Mouse (Mus musculus) MEL (cell line): ENCODE measurements around the gene Hspa2. TPM values are rescaled to one million over a fixed set of nuclear protein-coding genes. Genes with fewer than 3 reads are reported as not detected.

ENCODE experiments used
- DNase-seq: peaks from one replicate; pipeline ENCODE4 v3.0.0; 2011; ENCODE audit warnings: low read depth, low spot score
- H3K27ac ChIP-seq: 2 replicates; pipeline ENCODE4 v1.5.1; 2012; ENCODE audit warnings: low read depth, mild to moderate bottlenecking, control low read depth, low read length, moderate library complexity; ENCODE audit not compliant: control insufficient read depth
- H3K27me3 ChIP-seq, 2 experiments: fragments of 150-350 bp in 1 of 2; sonication (generic) in 1 of 2; 2 replicates each; pipeline ENCODE4 v1.6.1; 2012; ENCODE audit warnings: low read length in 2 of 2, mild to moderate bottlenecking in 2 of 2, improper control_type of control experiment in 1 of 2, moderate library complexity in 1 of 2; ENCODE audit not compliant: insufficient read depth in 2 of 2, control insufficient read depth in 1 of 2
- H3K36me3 ChIP-seq, 2 experiments: 2 replicates each; pipeline ENCODE4 v1.6.1; 2012 to 2014; ENCODE audit warnings: low read length in 2 of 2, improper control_type of control experiment in 1 of 2, inconsistent platforms in 1 of 2, mild to moderate bottlenecking in 1 of 2; ENCODE audit not compliant: insufficient read depth in 2 of 2, control insufficient read depth in 1 of 2
- H3K4me1 ChIP-seq, 2 experiments: fragments of 150-350 bp in 1 of 2; sonication (generic) in 1 of 2; 2 replicates each; pipeline ENCODE4 v1.6.1; 2012; ENCODE audit warnings: low read length in 2 of 2, improper control_type of control experiment in 1 of 2, mild to moderate bottlenecking in 1 of 2; ENCODE audit not compliant: insufficient read depth in 2 of 2, control insufficient read depth in 1 of 2
- H3K4me3 ChIP-seq, 2 experiments: fragments of 150-350 bp in 1 of 2; sonication (generic) in 1 of 2; 2 replicates each; pipeline ENCODE4 v1.5.1; 2012; ENCODE audit warnings: low read depth in 2 of 2, low read length in 2 of 2, mild to moderate bottlenecking in 2 of 2, moderate library complexity in 2 of 2, control low read depth in 1 of 2, improper control_type of control experiment in 1 of 2; ENCODE audit not compliant: control insufficient read depth in 1 of 2, insufficient read depth in 1 of 2
- H3K79me2 ChIP-seq: 2 replicates; pipeline ENCODE4 v1.6.1; 2012; ENCODE audit warnings: mild to moderate bottlenecking, low read length, moderate library complexity; ENCODE audit not compliant: control insufficient read depth, poor library complexity, insufficient read depth
- H3K9ac ChIP-seq: 2 replicates; pipeline ENCODE4 v1.6.1; 2012; ENCODE audit warnings: low read depth, mild to moderate bottlenecking, control low read depth, low read length, moderate library complexity; ENCODE audit not compliant: control insufficient read depth, poor library complexity, severe bottlenecking
- H3K9me3 ChIP-seq: fragments of 150-350 bp; sonication (generic); replicated peaks from 2 replicates; pipeline ENCODE4 v1.6.1; 2012; ENCODE audit warnings: mild to moderate bottlenecking, low read length, improper control_type of control experiment, moderate library complexity; ENCODE audit not compliant: insufficient read depth
- CHD1 ChIP-seq: IDR thresholded peaks from 2 replicates; pipeline ENCODE4 v1.6.1; 2012; ENCODE audit warnings: low read depth, mild to moderate bottlenecking, inconsistent platforms, low read length, improper control_type of control experiment
- CHD2 ChIP-seq: IDR thresholded peaks from 2 replicates; pipeline ENCODE4 v1.6.1; 2011; ENCODE audit warnings: low read length, improper control_type of control experiment
- E2F4 ChIP-seq: IDR thresholded peaks from 2 replicates; pipeline ENCODE4 v1.6.1; 2011; ENCODE audit warnings: low read depth, low read length, improper control_type of control experiment, borderline replicate concordance
- ETS1 ChIP-seq: IDR thresholded peaks from 2 replicates; pipeline ENCODE4 v1.6.1; 2012; ENCODE audit warnings: low read depth, mild to moderate bottlenecking, inconsistent platforms, low read length, improper control_type of control experiment, moderate library complexity
- GABPA ChIP-seq: IDR thresholded peaks from 2 replicates; pipeline ENCODE4 v1.6.1; 2012; ENCODE audit warnings: low read depth, mild to moderate bottlenecking, inconsistent platforms, low read length, improper control_type of control experiment, moderate library complexity
- MAFK ChIP-seq: IDR thresholded peaks from 2 replicates; pipeline ENCODE4 v1.6.1; 2011; ENCODE audit warnings: low read depth, mild to moderate bottlenecking, low read length, improper control_type of control experiment, borderline replicate concordance
- MEF2A ChIP-seq: IDR thresholded peaks from 2 replicates; pipeline ENCODE4 v1.6.1; 2014; ENCODE audit warnings: low read depth, mild to moderate bottlenecking, inconsistent platforms, low read length, improper control_type of control experiment; ENCODE audit not compliant: poor library complexity, insufficient replicate concordance, severe bottlenecking; ENCODE audit errors: extremely low read depth
- MXI1 ChIP-seq: IDR thresholded peaks from 2 replicates; pipeline ENCODE4 v1.6.1; 2011; ENCODE audit warnings: mild to moderate bottlenecking, low read depth, low read length, improper control_type of control experiment
- MYB ChIP-seq: IDR thresholded peaks from 2 replicates; pipeline ENCODE4 v1.6.1; 2011; ENCODE audit warnings: mild to moderate bottlenecking, low read depth, low read length, improper control_type of control experiment
- MYC ChIP-seq: IDR thresholded peaks from 2 replicates; pipeline ENCODE4 v1.6.1; 2011; ENCODE audit warnings: low read depth, mild to moderate bottlenecking, low read length, improper control_type of control experiment, moderate library complexity
- NELFE ChIP-seq: IDR thresholded peaks from 2 replicates; pipeline ENCODE4 v1.6.1; 2011; ENCODE audit warnings: low read depth, low read length, improper control_type of control experiment
- RAD21 ChIP-seq: IDR thresholded peaks from 2 replicates; pipeline ENCODE4 v1.6.1; 2011; ENCODE audit warnings: mild to moderate bottlenecking, low read depth, low read length, improper control_type of control experiment
- RCOR1 ChIP-seq: IDR thresholded peaks from 2 replicates; pipeline ENCODE4 v1.6.1; 2012; ENCODE audit warnings: low read depth, mild to moderate bottlenecking, inconsistent platforms, low read length, improper control_type of control experiment
- SIN3A ChIP-seq: IDR thresholded peaks from 2 replicates; pipeline ENCODE4 v1.6.1; 2012; ENCODE audit warnings: low read length, improper control_type of control experiment, inconsistent platforms
- SMC3 ChIP-seq: IDR thresholded peaks from 2 replicates; pipeline ENCODE4 v1.6.1; 2011; ENCODE audit warnings: low read depth, low read length, improper control_type of control experiment
- TBP ChIP-seq: IDR thresholded peaks from 2 replicates; pipeline ENCODE4 v1.8.0; 2011; ENCODE audit warnings: low read depth, low read length, improper control_type of control experiment
- USF1 ChIP-seq: IDR thresholded peaks from 2 replicates; pipeline ENCODE4 v1.6.1; 2014; ENCODE audit warnings: low read depth, mild to moderate bottlenecking, inconsistent platforms, low read length, improper control_type of control experiment, moderate library complexity
- ZNF384 ChIP-seq: IDR thresholded peaks from 2 replicates; pipeline ENCODE4 v1.6.1; 2012; ENCODE audit warnings: low read depth, mild to moderate bottlenecking, inconsistent platforms, low read length, improper control_type of control experiment
- polyA plus RNA-seq, 2 experiments: library from polyadenylated mRNA; stranded (reverse) in 1 of 2; unstranded in 1 of 2; fragments of >175 nt in 1 of 2; fragments of >200 nt in 1 of 2; gene quantifications; 2 replicates each; pipeline versions ENCODE4 v1.2.1 to v1.2.4; 2012; ENCODE audit warnings: low replicate concordance in 2 of 2, low read depth in 1 of 2; ENCODE audit not compliant: insufficient read length in 2 of 2, insufficient read depth in 1 of 2, missing spikeins in 1 of 2
- total RNA-seq: library from RNA; depleted of rRNA; stranded (reverse); fragments of 300-350 nt; gene quantifications from 2 replicates; pipeline ENCODE4 v1.2.3, GENCODE M21; 2012

The Hspa2 gene
- total and polyA plus RNA-seq, 3 experiments, result 6.6 to 9.3 TPM; not detected in 1

DNA sequence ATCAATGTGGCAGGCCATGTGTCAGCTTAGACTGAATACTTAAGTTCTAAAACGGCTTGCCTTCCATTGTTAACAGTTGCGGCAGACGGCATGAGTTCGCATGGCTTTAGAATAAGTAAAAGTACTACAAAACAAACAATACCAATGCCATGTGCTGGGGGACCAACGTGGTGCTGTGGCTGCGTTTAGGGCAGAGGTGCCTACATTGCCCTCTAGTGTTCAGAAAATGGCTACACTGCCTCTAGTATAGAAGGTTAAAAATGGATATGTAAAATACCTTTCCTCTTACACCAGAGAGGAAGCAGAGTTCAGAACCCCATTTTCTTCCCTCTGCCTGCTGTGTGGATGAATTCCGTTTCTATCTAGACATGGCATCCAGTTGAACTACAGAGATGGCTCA is 27.3 kb upstream of the Hspa2 start (continued):
- TF ChIP-seq RCOR1 (no peak), SIN3A (peak; percentile 87), MXI1 (peak; percentile 92), USF1 (no peak; the same call in 1 of the 2 replicates)

- Histone ChIP-seq H3K9me3 (no peaks in the 10 kb centered on the region), H3K27me3 (no peaks in the 10 kb centered on the region), H3K79me2 (peaks cover 82% of the 10 kb centered on the region), H3K27ac (no peak overlapping the region), H3K9ac (no peak overlapping the region), H3K4me1 (peaks cover 17 to 43% of the 10 kb centered on the region in 2 experiments), H3K36me3 (peaks cover 6 to 52% of the 10 kb centered on the region in 2 experiments), H3K4me3 (no peak overlapping the region)
- TF ChIP-seq NELFE (no peak), ZNF384 (no peak), RAD21 (no peak), CHD1 (no peak)
- no peak for DNase-seq
Observed at GRCm38 (mm10) chr12:76377059-76377458, 26.9 kb upstream of the Hspa2 start.

GRCm38 (mm10) chr12:76377726-76378125 is 26.2 kb upstream of the Hspa2 start:
- Histone ChIP-seq H3K27ac (no peak overlapping the region), H3K4me3 (no peak overlapping the region), H3K9ac (no peak overlapping the region), H3K36me3 (peaks cover 7 to 49% of the 10 kb centered on the region in 2 experiments), H3K79me2 (peaks cover 75% of the 10 kb centered on the region), H3K27me3 (no peaks in the 10 kb centered on the region), H3K9me3 (no peaks in the 10 kb centered on the region), H3K4me1 (peaks cover 17 to 38% of the 10 kb centered on the region in 2 experiments)
- DNase-seq, result no peak
- TF ChIP-seq E2F4 (no peak), MYB (no peak), GABPA (no peak), CHD2 (no peak), ZNF384 (no peak), CHD1 (no peak), MEF2A (no peak), MXI1 (no peak), MAFK (no peak), SIN3A (no peak), MYC (no peak), SMC3 (no peak), TBP (no peak), ETS1 (no peak)
